Mouse (Mus musculus) intestine, embryonic 15.5 days (tissue): ENCODE data around the gene Maip1. TPM values are rescaled to one million over a fixed set of nuclear protein-coding genes. Genes with fewer than 3 reads are reported as not detected.

Experiments used
- ATAC-seq: fragments of 200-750 bp; cut with Nextera tagmentation; 2 replicates; pipeline ENCODE4 v1.8.0; 2017; ENCODE audit warnings: moderate TSS enrichment, moderate library complexity
- H3K27ac ChIP-seq: fragments of 300-500 bp; sonication (generic); 2 replicates; pipeline ENCODE4 v1.5.1; 2015; ENCODE audit warnings: mild to moderate bottlenecking, inconsistent platforms
- H3K27me3 ChIP-seq: fragments of 300-500 bp; sonication (generic); replicated peaks from 2 replicates; pipeline ENCODE4 v1.6.1; 2015; ENCODE audit warnings: inconsistent platforms
- H3K36me3 ChIP-seq: fragments of 300-500 bp; sonication (generic); 2 replicates; pipeline ENCODE4 v1.6.1; 2015; ENCODE audit warnings: inconsistent platforms
- H3K4me1 ChIP-seq: fragments of 300-500 bp; sonication (generic); replicated peaks from 2 replicates; pipeline ENCODE4 v1.6.1; 2015; ENCODE audit warnings: inconsistent platforms
- H3K4me2 ChIP-seq: fragments of 300-500 bp; sonication (generic); replicated peaks from 2 replicates; pipeline ENCODE4 v1.6.1; 2015; ENCODE audit warnings: mild to moderate bottlenecking, inconsistent platforms
- H3K4me3 ChIP-seq: fragments of 300-500 bp; sonication (generic); replicated peaks from 2 replicates; pipeline ENCODE4 v1.5.1; 2015; ENCODE audit warnings: inconsistent platforms
- H3K9ac ChIP-seq: fragments of 300-500 bp; sonication (generic); 2 replicates; pipeline ENCODE4 v1.6.1; 2015; ENCODE audit warnings: inconsistent platforms
- H3K9me3 ChIP-seq: fragments of 300-500 bp; sonication (generic); 2 replicates; pipeline ENCODE4 v1.6.1; 2016; ENCODE audit warnings: inconsistent platforms
- WGBS: fragments of 180-500 bp; shearing (Covaris S2); methylation state at CpG from one replicate; pipeline ENCODE4 v1.1.7; 2015; 5-methylcytosine and 5-hydroxymethylcytosine counted together
- polyA plus RNA-seq: library from polyadenylated mRNA; unstranded; fragments of >200 nt; fragmentation: Nextera tagmentation; extraction: Ambion mirVana; gene quantifications from 2 replicates; pipeline ENCODE4 v1.2.1, GENCODE M21; 2015

Maip1 gene
- polyA plus RNA-seq, 1 experiment from 2014 or later, result 19.7 TPM

DNA sequence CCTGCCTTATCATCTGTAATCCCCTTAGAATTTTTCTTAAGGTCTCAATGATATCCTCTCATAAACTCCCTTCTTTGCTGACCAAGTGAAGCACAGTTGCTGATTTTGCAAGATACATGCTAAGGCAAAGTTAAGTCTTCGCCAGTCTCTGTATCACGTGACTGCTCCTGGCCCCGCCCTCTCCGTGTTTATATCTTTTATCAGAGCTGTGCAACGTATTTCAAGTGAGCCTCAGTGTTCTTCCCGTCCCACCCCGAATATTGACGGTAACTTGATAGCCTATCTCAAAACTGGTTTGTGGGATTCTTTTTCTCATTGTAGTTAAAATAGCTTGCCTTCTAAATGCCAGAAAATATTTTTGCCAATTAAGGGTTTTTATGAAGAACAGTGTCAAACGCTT is 30.3 kb downstream of the Maip1 start:
- Histone ChIP-seq H3K4me2 (peak overlapping the region; percentile 48), H3K36me3 (no peaks in the 10 kb centered on the region), H3K4me3 (peak overlapping the region; percentile 7; the same call in 1 of the 2 replicates), H3K27ac (peak overlapping the region; percentile 68), H3K9ac (no peak overlapping the region), H3K27me3 (no peaks in the 10 kb centered on the region), H3K9me3 (no peaks in the 10 kb centered on the region), H3K4me1 (peaks cover 8% of the 10 kb centered on the region; the same call in 1 of the 2 replicates)
- ATAC-seq, result peak; percentile 72
- WGBS, result 24% methylated on average over 9 of the region's 9 CpGs

GRCm38 (mm10) chr1:57436954-57437353 is 30.8 kb downstream of the Maip1 start:
- ATAC-seq, result peak; percentile 61

GRCm38 (mm10) chr1:57439026-57439425 is 32.9 kb downstream of the Maip1 start:
- no peak overlapping the region for H3K9ac ChIP-seq
- no peak overlapping the region for H3K4me3 ChIP-seq
- no peak overlapping the region for H3K27ac ChIP-seq
- H3K4me1 ChIP-seq, result peaks cover 8% of the 10 kb centered on the region; the same call in 1 of the 2 replicates
- H3K9me3 ChIP-seq, result no peaks in the 10 kb centered on the region
- WGBS, result 67% methylated on average over 6 of the region's 6 CpGs
- H3K27me3 ChIP-seq, result no peaks in the 10 kb centered on the region
- no peak overlapping the region for H3K4me2 ChIP-seq
- H3K36me3 ChIP-seq, result no peaks in the 10 kb centered on the region
- ATAC-seq, result 0 out of 2 replicates have a peak, but pooled peaks have one; percentile 28

More at GRCm38 (mm10) chr1:57436954-57437353, 30.8 kb downstream of the Maip1 start:
- Histone ChIP-seq H3K9ac (peak overlapping the region; percentile 29; the same call in 1 of the 2 replicates), H3K36me3 (no peaks in the 10 kb centered on the region), H3K4me3 (peak overlapping the region; percentile 7; the same call in 1 of the 2 replicates), H3K4me2 (peak overlapping the region; percentile 48), H3K27me3 (no peaks in the 10 kb centered on the region), H3K9me3 (no peaks in the 10 kb centered on the region), H3K4me1 (peaks cover 8% of the 10 kb centered on the region; the same call in 1 of the 2 replicates), H3K27ac (peak overlapping the region; percentile 68)
- WGBS, result 28% methylated on average over 9 of the region's 9 CpGs

GRCm38 (mm10) chr1:57440771-57441170 is 34.6 kb downstream of the Maip1 start:
- Histone ChIP-seq H3K4me1 (peaks cover 8% of the 10 kb centered on the region; the same call in 1 of the 2 replicates), H3K27me3 (no peaks in the 10 kb centered on the region), H3K9ac (no peak overlapping the region), H3K4me2 (no peak overlapping the region), H3K27ac (no peak overlapping the region), H3K36me3 (no peaks in the 10 kb centered on the region), H3K4me3 (no peak overlapping the region), H3K9me3 (no peaks in the 10 kb centered on the region)
- WGBS, result 40% methylated on average over 4 of the region's 4 CpGs
- ATAC-seq, result no peak

DNA sequence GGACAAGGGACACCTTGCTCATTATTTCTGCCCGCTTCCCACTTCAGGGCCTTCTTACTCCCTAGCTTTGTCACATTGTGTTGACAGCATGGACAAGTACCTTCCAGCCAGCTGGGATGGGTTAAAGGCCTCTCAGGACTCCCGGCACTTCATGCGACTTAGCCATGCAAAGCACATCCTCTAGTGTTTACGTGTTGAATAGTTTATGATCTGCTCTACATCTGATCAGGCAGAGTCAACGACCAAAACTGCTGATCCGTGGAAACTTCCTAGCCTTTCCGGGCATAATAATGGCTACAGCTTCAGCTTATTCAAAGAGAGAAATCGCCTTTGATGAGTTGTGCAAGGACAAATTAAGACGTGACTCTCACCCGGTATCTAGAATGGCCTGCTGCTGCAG is 39.6 kb downstream of the Maip1 start:
- no peaks in the 10 kb centered on the region for H3K27me3 ChIP-seq
- no peak overlapping the region for H3K9ac ChIP-seq
- no peak overlapping the region for H3K27ac ChIP-seq
- 65% methylated on average over 10 of the region's 10 CpGs for WGBS
- H3K4me3 ChIP-seq, result no peak overlapping the region
- no peak for ATAC-seq
- H3K36me3 ChIP-seq, result no peaks in the 10 kb centered on the region
- no peaks in the 10 kb centered on the region for H3K4me1 ChIP-seq
- H3K4me2 ChIP-seq, result no peak overlapping the region
- H3K9me3 ChIP-seq, result no peaks in the 10 kb centered on the region

DNA sequence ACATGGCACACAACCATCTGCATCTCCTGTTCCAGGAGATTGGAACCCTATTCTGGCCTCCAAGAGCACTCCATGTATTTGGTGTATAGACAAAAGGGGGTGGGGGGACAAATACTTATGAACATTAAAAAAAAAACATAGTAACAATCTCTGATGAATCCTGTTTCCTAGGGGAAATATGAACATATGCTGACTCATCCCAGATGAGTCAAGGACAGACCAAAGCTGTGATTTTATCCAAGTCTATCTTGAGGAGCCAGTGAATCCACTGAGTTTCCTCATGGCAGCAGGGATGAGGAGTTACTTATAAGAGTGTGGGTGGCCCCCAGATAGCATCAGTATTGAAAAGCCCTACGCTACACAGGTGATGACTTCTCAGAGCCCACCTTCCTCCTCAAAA is 44.1 kb downstream of the Maip1 start:
- H3K9ac ChIP-seq, result no peak overlapping the region
- no peak for ATAC-seq
- no peak overlapping the region for H3K4me3 ChIP-seq
- no peak overlapping the region for H3K27ac ChIP-seq
- no peaks in the 10 kb centered on the region for H3K36me3 ChIP-seq
- no peak overlapping the region for H3K4me2 ChIP-seq
- H3K9me3 ChIP-seq, result no peaks in the 10 kb centered on the region
- no peaks in the 10 kb centered on the region for H3K4me1 ChIP-seq
- WGBS, result 97% methylated on average over 1 of the region's 1 CpGs
- no peaks in the 10 kb centered on the region for H3K27me3 ChIP-seq

DNA sequence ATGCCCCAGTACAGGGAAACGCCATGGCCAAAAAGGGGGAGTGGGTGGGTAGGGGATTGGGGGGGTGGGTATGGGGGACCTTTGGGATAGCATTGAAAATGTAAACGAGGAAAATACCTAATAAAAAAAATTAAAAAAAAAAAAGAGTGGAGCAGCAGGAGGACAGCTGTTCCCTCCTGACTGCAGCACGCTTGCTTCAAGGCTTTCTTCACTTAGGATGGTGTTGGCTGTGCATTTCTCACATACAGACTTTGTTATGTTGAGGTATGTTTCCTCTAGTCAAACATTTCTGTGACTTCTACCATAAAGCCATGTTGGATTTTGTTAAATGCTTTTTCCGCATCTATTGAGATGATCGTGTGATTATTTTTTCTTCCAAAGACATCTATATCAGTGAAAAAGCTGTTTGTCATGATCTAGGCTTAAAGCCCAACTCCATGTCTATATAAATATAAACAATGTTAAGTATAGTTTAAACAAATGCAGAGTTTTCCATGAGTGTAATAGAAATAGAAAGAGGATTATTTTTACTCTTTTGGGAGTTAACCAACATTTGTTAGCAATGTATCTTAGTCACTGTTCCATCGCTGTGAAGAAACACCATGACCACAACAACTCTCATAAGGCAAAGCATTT is 54.3 kb downstream of the Maip1 start:
- H3K4me3 ChIP-seq, result no peak overlapping the region
- H3K4me1 ChIP-seq, result no peaks in the 10 kb centered on the region
- no peaks in the 10 kb centered on the region for H3K9me3 ChIP-seq
- no peak overlapping the region for H3K4me2 ChIP-seq
- 61% methylated on average over 6 of the region's 6 CpGs for WGBS
- no peak for ATAC-seq
- H3K27me3 ChIP-seq, result no peaks in the 10 kb centered on the region
- no peaks in the 10 kb centered on the region for H3K36me3 ChIP-seq
- H3K27ac ChIP-seq, result no peak overlapping the region
- H3K9ac ChIP-seq, result no peak overlapping the region

Other genes starting within 250 kb of the Maip1 start
- gene 1700066M21Rik, start 28.7 kb upstream of the Maip1 start, polyA plus RNA-seq, result 10.1 and 12.7 TPM in 2 replicates
- gene Tyw5, start 773 bp downstream of the Maip1 start, polyA plus RNA-seq, result 23.9 and 26.2 TPM in 2 replicates